Mouse (Mus musculus) cerebellum, postnatal 14 days (tissue): Measurements from ENCODE around the gene Krtap5-4.
"Not testable (repeated sequence)": the region's sequence is repeated elsewhere in the genome, so short reads cannot be mapped to it uniquely, and the experiment has no call there.

Experiments
- DNase-seq, 2 experiments: peaks; one replicate each; pipeline ENCODE4 v3.0.0; 2021; ENCODE audit warnings: mixed read lengths in 2 of 2

The Krtap5-4 gene

GRCm38 (mm10) chr7:142303249-142303648 lies at the start of gene Krtap5-4:
Gene Krtap5-4, plus strand, starts transcription at chr7:142303549.
- no peak for DNase-seq

GRCm38 (mm10) chr7:142255517-142255916 lies 47.8 kb upstream of the Krtap5-4 start:
- DNase-seq = peak; percentile 61 to 65

- DNase-seq = not testable (repeated sequence)
Observed at GRCm38 (mm10) chr7:142258254-142258653, 45.1 kb upstream of the Krtap5-4 start, which contains the start of gene Gm2431. Gene Gm2431, minus strand, starts transcription at chr7:142258354.

- DNase-seq = not testable (repeated sequence)
Observed at GRCm38 (mm10) chr7:142274263-142274662, 29.1 kb upstream of the Krtap5-4 start, which contains the start of gene Gm4559. Gene Gm4559, minus strand, starts transcription at chr7:142274363.

GRCm38 (mm10) chr7:142278183-142278582 lies 25.2 kb upstream of the Krtap5-4 start:
- peak; percentile 83 to 87 for DNase-seq

- not testable (repeated sequence) for DNase-seq
Observed at GRCm38 (mm10) chr7:142279291-142279690, 24.1 kb upstream of the Krtap5-4 start.

GRCm38 (mm10) chr7:142282847-142283246 lies 20.5 kb upstream of the Krtap5-4 start:
- DNase-seq = not testable (repeated sequence)

GRCm38 (mm10) chr7:142284023-142284591 lies 19.2 kb upstream of the Krtap5-4 start:
- peak; percentile 67 for DNase-seq

GRCm38 (mm10) chr7:142284615-142285080 lies 18.7 kb upstream of the Krtap5-4 start:
- DNase-seq = peak; percentile 97 to 99

GRCm38 (mm10) chr7:142285130-142285835 lies 18.1 kb upstream of the Krtap5-4 start:
- DNase-seq = peak; percentile 66 to 67

GRCm38 (mm10) chr7:142285910-142286612 lies 17.3 kb upstream of the Krtap5-4 start:
- peak in 1 of 2 experiments; percentile 18 for DNase-seq

GRCm38 (mm10) chr7:142293851-142294250 lies 9.5 kb upstream of the Krtap5-4 start:
- DNase-seq = peak; percentile 63 to 68

- no peak for DNase-seq
Observed at GRCm38 (mm10) chr7:142295418-142295817, 7.9 kb upstream of the Krtap5-4 start.

GRCm38 (mm10) chr7:142296108-142296507 lies 7.2 kb upstream of the Krtap5-4 start:
- DNase-seq = not testable (repeated sequence)

- DNase-seq = not testable (repeated sequence)
Observed at GRCm38 (mm10) chr7:142297018-142297417, 6.3 kb upstream of the Krtap5-4 start, which contains the start of gene Krtap5-1. Gene Krtap5-1, minus strand, starts transcription at chr7:142297118.

- not testable (repeated sequence) for DNase-seq
Observed at GRCm38 (mm10) chr7:142303929-142304328, 580 bp downstream of the Krtap5-4 start.

- DNase-seq = no peak
Observed at GRCm38 (mm10) chr7:142314600-142315285, 11.4 kb downstream of the Krtap5-4 start.

GRCm38 (mm10) chr7:142316558-142316957 lies 13.2 kb downstream of the Krtap5-4 start:
- peak; percentile 66 to 71 for DNase-seq

- no peak for DNase-seq
Observed at GRCm38 (mm10) chr7:142317216-142317615, 13.9 kb downstream of the Krtap5-4 start.

GRCm38 (mm10) chr7:142319124-142319523 lies 15.8 kb downstream of the Krtap5-4 start:
- DNase-seq = no peak

GRCm38 (mm10) chr7:142320906-142321305 lies 17.6 kb downstream of the Krtap5-4 start:
- DNase-seq = no peak

- not testable (repeated sequence) for DNase-seq
Observed at GRCm38 (mm10) chr7:142321637-142322306, 18.4 kb downstream of the Krtap5-4 start.
